Mouse (Mus musculus): ENCODE measurements around the gene Dio3.

Dio3 gene

GRCm38 (mm10) chr12:110319696-110320095 lies 40.8 kb downstream of the Dio3 start:
- DNase-seq (ENCODE audit: low spot score in 2 of 2) = no peak
